Mouse (Mus musculus) kidney, postnatal 25 days (tissue): ENCODE data around the gene Eps15.

ENCODE experiments used
- DNase-seq, 2 experiments: peaks; one replicate each; pipeline ENCODE4 v3.0.0; 2021; ENCODE audit warnings: mixed read lengths in 2 of 2

Gene Eps15

GRCm38 (mm10) chr4:109279689-109280458, at the start of gene Eps15:
Gene Eps15 (plus strand): TSS chr4:109280268.
- peak; percentile 95 to 97 for DNase-seq

DNA sequence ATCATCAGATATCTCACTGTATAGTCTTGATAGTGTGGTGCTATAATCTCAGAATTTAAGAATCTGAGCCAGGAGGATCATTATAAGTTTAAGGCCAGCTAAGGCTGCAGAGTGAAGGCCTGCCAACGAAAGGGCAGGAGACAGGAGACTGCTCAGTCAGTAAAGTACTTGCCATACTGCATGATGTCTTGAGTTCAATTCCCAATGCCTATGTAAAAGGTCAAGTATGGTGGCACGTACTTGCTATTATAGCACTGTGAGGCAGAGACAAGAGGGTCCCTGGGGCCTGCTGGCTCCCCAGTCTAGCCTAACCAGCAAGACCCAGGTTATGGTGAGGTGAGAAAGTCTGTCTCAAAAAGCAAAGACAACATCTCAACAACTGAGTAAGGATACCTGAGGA, 45.9 kb upstream of the Eps15 start, which contains the start of gene Calr4:
Calr4 (plus strand) TSS at position 301 of the 400 bp plus-strand sequence.
- DNase-seq = no peak

- no peak for DNase-seq
Measured at GRCm38 (mm10) chr4:109234806-109235350, 45.2 kb upstream of the Eps15 start.

GRCm38 (mm10) chr4:109236186-109236879, 43.7 kb upstream of the Eps15 start:
- DNase-seq = no peak

DNA sequence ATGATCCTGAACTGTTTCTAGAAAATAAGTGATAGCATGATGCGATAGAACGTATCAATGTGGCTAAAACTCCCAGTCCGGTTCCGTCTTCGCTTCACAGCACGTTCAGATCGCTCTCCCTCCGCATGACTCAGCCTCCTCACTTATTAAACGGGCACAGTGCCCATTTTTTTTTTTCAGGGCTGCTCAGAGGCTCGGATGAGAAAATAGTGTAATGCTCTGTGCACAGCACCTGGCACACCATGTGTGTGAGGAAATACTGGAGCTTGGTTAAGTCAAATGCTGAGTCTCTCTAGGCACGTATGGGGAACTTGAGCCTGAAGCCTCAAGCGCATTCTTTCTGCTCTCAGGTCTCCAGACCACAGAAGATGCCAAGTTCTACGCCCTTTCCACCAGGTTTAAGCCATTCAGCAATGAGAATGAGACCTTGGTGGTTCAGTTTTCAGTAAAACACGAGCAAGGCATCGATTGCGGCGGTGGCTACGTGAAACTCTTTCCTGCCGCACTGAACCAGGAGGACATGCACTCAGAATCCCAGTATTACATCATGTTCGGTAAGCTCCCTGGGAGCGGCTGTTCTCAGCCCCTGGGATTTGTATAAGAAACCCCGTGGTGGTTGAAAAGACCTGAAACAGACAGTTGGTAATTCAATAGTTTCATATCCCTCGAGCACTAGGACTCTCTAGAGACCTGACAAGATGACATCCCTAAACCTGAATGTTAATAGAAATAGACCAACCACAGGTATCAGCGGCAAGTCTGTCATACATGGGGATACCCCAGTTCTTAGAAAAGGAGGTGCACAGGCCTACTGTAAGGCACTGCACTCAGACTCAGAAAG, 41.4 kb upstream of the Eps15 start:
- DNase-seq = peak; percentile 73 to 75

DNA sequence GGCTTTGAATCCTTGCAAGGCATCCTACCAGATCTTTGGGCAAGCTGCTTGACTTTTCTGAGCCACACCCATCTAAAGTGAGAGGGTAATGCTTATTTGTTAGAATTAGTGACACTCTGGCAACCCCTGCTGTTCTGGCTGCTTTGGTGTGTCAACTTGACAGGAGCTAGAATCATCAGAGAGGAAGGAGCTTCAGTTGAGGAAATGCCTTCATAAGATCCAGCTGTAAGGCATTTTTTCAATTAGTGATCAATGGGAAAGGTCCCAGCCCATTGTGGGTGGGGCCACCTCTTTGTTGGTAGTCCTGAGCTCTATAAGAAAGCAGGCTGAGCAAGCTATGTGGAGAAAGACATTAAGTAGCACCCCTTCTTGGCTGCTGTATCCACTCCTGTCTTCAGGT, 38.8 kb upstream of the Eps15 start:
- DNase-seq = no peak

DNA sequence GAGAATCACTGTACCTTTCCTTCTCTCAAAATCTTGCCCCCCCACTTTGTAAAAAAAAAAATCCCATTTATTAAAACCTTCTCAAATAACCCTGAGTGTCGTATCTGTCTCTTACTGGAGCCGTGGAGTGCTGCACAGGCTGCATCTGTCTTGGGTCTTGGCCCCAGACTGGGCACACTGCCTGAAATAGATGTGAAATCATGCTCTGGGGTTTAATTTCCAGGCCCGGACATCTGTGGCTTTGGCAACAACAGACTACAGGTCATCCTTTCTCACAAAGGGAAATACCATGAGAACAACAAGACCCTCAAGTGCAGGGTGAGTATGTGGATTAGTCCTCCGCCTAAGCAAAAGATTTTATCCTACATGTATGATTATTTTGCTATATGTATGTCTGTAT, 38.1 kb upstream of the Eps15 start:
- DNase-seq = no peak

GRCm38 (mm10) chr4:109244506-109244905, 35.6 kb upstream of the Eps15 start:
- DNase-seq = no peak

GRCm38 (mm10) chr4:109245016-109245620, 35.0 kb upstream of the Eps15 start:
- DNase-seq = no peak

GRCm38 (mm10) chr4:109251605-109252004, 28.5 kb upstream of the Eps15 start:
- peak; percentile 46 to 56 for DNase-seq

- DNase-seq = no peak
Measured at GRCm38 (mm10) chr4:109252199-109252598, 27.9 kb upstream of the Eps15 start.

GRCm38 (mm10) chr4:109253664-109254151, 26.4 kb upstream of the Eps15 start:
- DNase-seq = no peak

- DNase-seq = no peak
Measured at GRCm38 (mm10) chr4:109254511-109254910, 25.6 kb upstream of the Eps15 start.

GRCm38 (mm10) chr4:109255321-109255720, 24.7 kb upstream of the Eps15 start:
- no peak for DNase-seq

- no peak for DNase-seq
Measured at GRCm38 (mm10) chr4:109255727-109256417, 24.2 kb upstream of the Eps15 start.

GRCm38 (mm10) chr4:109256791-109257190, 23.3 kb upstream of the Eps15 start:
- DNase-seq = no peak

- DNase-seq = peak; percentile 8 to 52
Measured at GRCm38 (mm10) chr4:109257639-109258038, 22.4 kb upstream of the Eps15 start.

DNA sequence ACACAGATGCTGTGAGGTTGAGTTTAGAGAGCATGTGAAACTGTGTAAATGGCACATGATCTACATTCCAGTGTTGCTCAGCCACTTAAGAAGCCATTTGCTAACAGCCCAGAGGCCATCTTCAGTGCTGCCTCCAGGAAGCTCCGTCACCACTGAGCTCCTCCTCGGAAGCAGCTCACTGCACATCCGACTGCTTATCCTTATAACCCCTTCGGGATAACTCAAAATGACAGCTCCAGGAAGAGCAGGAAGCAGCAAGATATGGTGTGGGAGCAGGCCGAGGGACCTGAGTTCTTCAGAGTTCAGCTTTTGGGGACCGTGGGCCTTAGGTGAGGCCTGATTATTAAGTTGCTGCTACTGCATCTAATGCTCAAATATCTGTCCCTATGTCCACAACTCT, 18.0 kb upstream of the Eps15 start:
- no peak for DNase-seq

- no peak for DNase-seq
Measured at GRCm38 (mm10) chr4:109266056-109266455, 14.0 kb upstream of the Eps15 start.

DNA sequence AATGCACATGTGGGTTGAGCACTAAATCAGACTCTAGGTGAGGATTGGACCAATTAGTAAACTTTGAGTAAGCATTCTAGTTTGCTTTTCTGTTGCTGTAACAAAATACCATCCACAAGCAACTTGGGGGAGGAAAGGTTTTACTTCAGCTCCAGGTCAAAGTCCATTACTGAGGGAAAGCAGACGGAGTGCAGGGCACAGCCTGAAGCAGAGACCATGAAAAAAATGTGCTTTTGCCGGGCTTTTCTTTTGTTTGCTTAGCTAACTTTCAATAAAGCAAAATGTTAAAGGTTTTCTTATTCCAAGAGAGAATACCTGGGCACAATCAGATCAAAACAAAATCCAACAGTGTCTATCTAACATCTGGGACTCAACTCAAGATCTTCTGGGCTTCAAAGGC, 13.3 kb upstream of the Eps15 start:
- peak; percentile 34 to 54 for DNase-seq

GRCm38 (mm10) chr4:109267452-109267851, 12.6 kb upstream of the Eps15 start:
- DNase-seq = no peak

- DNase-seq = no peak
Measured at GRCm38 (mm10) chr4:109268903-109269302, 11.2 kb upstream of the Eps15 start.
